Mouse (Mus musculus) kidney, embryonic 14.5 days (tissue): ENCODE results near the gene Gng13. TPM values are rescaled to one million over a fixed set of nuclear protein-coding genes. Genes with fewer than 3 reads are reported as not detected.

Experiments used
- ATAC-seq: fragments of 200-750 bp; cut with Nextera tagmentation; 2 replicates; pipeline ENCODE4 v1.8.0; 2017; ENCODE audit warnings: moderate number of reproducible peaks, mild to moderate bottlenecking, moderate TSS enrichment, moderate library complexity; ENCODE audit not compliant: low FRiP score, low TSS enrichment
- H3K27ac ChIP-seq: fragments of 300-500 bp; sonication (generic); 2 replicates; pipeline ENCODE4 v1.5.1; 2014; ENCODE audit warnings: low read depth, mild to moderate bottlenecking, low read length, moderate library complexity, mixed read lengths
- H3K27me3 ChIP-seq: fragments of 300-500 bp; sonication (generic); 2 replicates; pipeline ENCODE4 v1.6.1; 2014; ENCODE audit warnings: mild to moderate bottlenecking, low read length; ENCODE audit not compliant: control insufficient read depth, insufficient read depth
- H3K36me3 ChIP-seq: fragments of 300-500 bp; sonication (generic); 2 replicates; pipeline ENCODE4 v1.6.1; 2014; ENCODE audit warnings: low read length, mixed read lengths; ENCODE audit not compliant: control insufficient read depth, insufficient read depth
- H3K4me1 ChIP-seq: fragments of 300-500 bp; sonication (generic); 2 replicates; pipeline ENCODE4 v1.6.1; 2014; ENCODE audit warnings: low read length, mixed read lengths; ENCODE audit not compliant: control insufficient read depth, insufficient read depth
- H3K4me2 ChIP-seq: fragments of 300-500 bp; sonication (generic); replicated peaks from 2 replicates; pipeline ENCODE4 v1.6.1; 2014; ENCODE audit warnings: low read depth, mild to moderate bottlenecking, low read length
- H3K4me3 ChIP-seq: fragments of 300-500 bp; sonication (generic); 2 replicates; pipeline ENCODE4 v1.5.1; 2014; ENCODE audit warnings: mild to moderate bottlenecking, low read length
- H3K9ac ChIP-seq: fragments of 300-500 bp; sonication (generic); 2 replicates; pipeline ENCODE4 v1.6.1; 2014; ENCODE audit warnings: low read depth, mild to moderate bottlenecking, low read length, moderate library complexity
- H3K9me3 ChIP-seq: fragments of 300-500 bp; sonication (generic); 2 replicates; pipeline ENCODE4 v1.6.1; 2016; ENCODE audit warnings: low read length; ENCODE audit not compliant: control insufficient read depth
- WGBS: fragments of 180-500 bp; shearing (Covaris S2); extraction: QIAGEN DNeasy Blood & Tissue Kit; methylation state at CpG from one replicate; pipeline ENCODE4 v1.1.7; 2014; 5-methylcytosine and 5-hydroxymethylcytosine counted together
- microRNA-seq: library from miRNA; unstranded; fragments of <30 nt; microRNA quantifications from one replicate; pipeline ENCODE4, GENCODE M21; 2016
- polyA plus RNA-seq: library from polyadenylated mRNA; unstranded; fragments of >200 nt; fragmentation: Nextera tagmentation; extraction: Ambion mirVana; gene quantifications from 2 replicates; pipeline ENCODE4 v1.2.1, GENCODE M21; 2014

The Gng13 gene
- polyA plus RNA-seq, 1 experiment from 2014 or later: 1.5 TPM

- no peaks in the 10 kb centered on the region for H3K9me3 ChIP-seq
- H3K27ac ChIP-seq: no peak overlapping the region
- no peaks in the 10 kb centered on the region for H3K27me3 ChIP-seq
- ATAC-seq: no peak
- WGBS: 57% methylated on average over 3 of the region's 3 CpGs
- H3K36me3 ChIP-seq: no peaks in the 10 kb centered on the region
- no peak overlapping the region for H3K9ac ChIP-seq
- H3K4me3 ChIP-seq: no peak overlapping the region
- H3K4me2 ChIP-seq: no peak overlapping the region
- H3K4me1 ChIP-seq: no peaks in the 10 kb centered on the region; the same call in 1 of the 2 replicates
These were observed 40.7 kb downstream of the Gng13 start for GRCm38 (mm10) chr17:25757691-25758090.

- no peak overlapping the region for H3K27ac ChIP-seq
- H3K4me3 ChIP-seq: no peak overlapping the region
- no peaks in the 10 kb centered on the region for H3K27me3 ChIP-seq
- H3K4me1 ChIP-seq: no peaks in the 10 kb centered on the region; the same call in 1 of the 2 replicates
- no peaks in the 10 kb centered on the region for H3K9me3 ChIP-seq
- no peak overlapping the region for H3K4me2 ChIP-seq
- H3K9ac ChIP-seq: no peak overlapping the region
- no peaks in the 10 kb centered on the region for H3K36me3 ChIP-seq
- no peak for ATAC-seq
- 73% methylated on average over 8 of the region's 8 CpGs for WGBS
These were observed 43.2 kb downstream of the Gng13 start for GRCm38 (mm10) chr17:25760148-25760547.

- no peaks in the 10 kb centered on the region for H3K9me3 ChIP-seq
- no peak overlapping the region for H3K4me2 ChIP-seq
- no peaks in the 10 kb centered on the region for H3K4me1 ChIP-seq
- no peak for ATAC-seq
- no peaks in the 10 kb centered on the region for H3K27me3 ChIP-seq
- 61% methylated on average over 4 of the region's 4 CpGs for WGBS
- no peak overlapping the region for H3K4me3 ChIP-seq
- no peaks in the 10 kb centered on the region for H3K36me3 ChIP-seq
- no peak overlapping the region for H3K27ac ChIP-seq
- no peak overlapping the region for H3K9ac ChIP-seq
These were observed 44.6 kb downstream of the Gng13 start for GRCm38 (mm10) chr17:25761561-25761970.

- no peak overlapping the region for H3K27ac ChIP-seq
- H3K9ac ChIP-seq: no peak overlapping the region
- ATAC-seq: no peak
- WGBS: 34% methylated on average over 3 of the region's 3 CpGs
- H3K4me3 ChIP-seq: no peak overlapping the region
- H3K27me3 ChIP-seq: no peaks in the 10 kb centered on the region
- no peaks in the 10 kb centered on the region for H3K9me3 ChIP-seq
- no peak overlapping the region for H3K4me2 ChIP-seq
- no peaks in the 10 kb centered on the region for H3K4me1 ChIP-seq
- no peaks in the 10 kb centered on the region for H3K36me3 ChIP-seq
These were observed 45.6 kb downstream of the Gng13 start for GRCm38 (mm10) chr17:25762591-25762990.

- no peak overlapping the region for H3K27ac ChIP-seq
- H3K4me2 ChIP-seq: no peak overlapping the region
- H3K4me3 ChIP-seq: no peak overlapping the region
- H3K27me3 ChIP-seq: no peaks in the 10 kb centered on the region
- no peaks in the 10 kb centered on the region for H3K9me3 ChIP-seq
- WGBS: 46% methylated on average over 5 of the region's 5 CpGs
- no peaks in the 10 kb centered on the region for H3K36me3 ChIP-seq
- no peaks in the 10 kb centered on the region for H3K4me1 ChIP-seq
- no peak for ATAC-seq
- H3K9ac ChIP-seq: no peak overlapping the region
These were observed 48.9 kb downstream of the Gng13 start for GRCm38 (mm10) chr17:25765886-25766285.

Small RNA genes lying within 50 kb of the gene (microRNA-seq; reads per million reads assigned to microRNA genes)
- not detected for gene Gm25083

Other genes with a start within 250 kb of the Gng13 start
- gene Sstr5, start 219.9 kb upstream of the Gng13 start, polyA plus RNA-seq: not detected in 2 replicates
- 6.5 and 8.5 TPM in 2 replicates for gene Sox8, start 146.5 kb upstream of the Gng13 start, polyA plus RNA-seq
- 21.3 and 29.8 TPM in 2 replicates for gene Lmf1, start 138.1 kb upstream of the Gng13 start, polyA plus RNA-seq
- gene Chtf18, start 10.2 kb downstream of the Gng13 start, polyA plus RNA-seq: 17.3 and 26.0 TPM in 2 replicates
- 21.6 and 22.1 TPM in 2 replicates for gene Rpusd1, start 10.5 kb downstream of the Gng13 start, polyA plus RNA-seq
- not detected in 2 replicates for gene Mslnl, start 18.9 kb downstream of the Gng13 start, polyA plus RNA-seq
- 2.6 and 3.3 TPM in 2 replicates for gene Msln, start 37.2 kb downstream of the Gng13 start, polyA plus RNA-seq
- 25.3 and 27.3 TPM in 2 replicates for gene Narfl, start 56.6 kb downstream of the Gng13 start, polyA plus RNA-seq
- 75.4 and 75.6 TPM in 2 replicates for gene Haghl, start 68.5 kb downstream of the Gng13 start, polyA plus RNA-seq
- 0.32 and 0.41 TPM in 2 replicates for gene Ccdc78, start 69.4 kb downstream of the Gng13 start, polyA plus RNA-seq
- gene Fam173a, start 75.7 kb downstream of the Gng13 start, polyA plus RNA-seq: 90.2 and 111 TPM in 2 replicates
- not detected in 2 replicates for gene AC134908.4, start 78.5 kb downstream of the Gng13 start, polyA plus RNA-seq
- 8.2 and 28.6 TPM in 2 replicates for gene Metrn, start 80.0 kb downstream of the Gng13 start, polyA plus RNA-seq
- gene Fbxl16, start 91.9 kb downstream of the Gng13 start, polyA plus RNA-seq: 1.1 and 1.3 TPM in 2 replicates
- gene Wdr24, start 106.5 kb downstream of the Gng13 start, polyA plus RNA-seq: 21.4 and 32.0 TPM in 2 replicates
- 45.7 and 47.0 TPM in 2 replicates for gene Jmjd8, start 111.7 kb downstream of the Gng13 start, polyA plus RNA-seq
- gene Stub1, start 116.2 kb downstream of the Gng13 start, polyA plus RNA-seq: 350 and 425 TPM in 2 replicates
- gene Rhbdl1, start 120.1 kb downstream of the Gng13 start, polyA plus RNA-seq: 2.0 and 2.5 TPM in 2 replicates
- 1.7 and 2.6 TPM in 2 replicates for gene Gm20683, start 124.6 kb downstream of the Gng13 start, polyA plus RNA-seq
- 13.0 and 21.7 TPM in 2 replicates for gene Rhot2, start 127.7 kb downstream of the Gng13 start, polyA plus RNA-seq
- gene Wdr90, start 144.3 kb downstream of the Gng13 start, polyA plus RNA-seq: 21.4 and 27.5 TPM in 2 replicates
- 40.0 and 41.4 TPM in 2 replicates for gene Mcrip2, start 151.6 kb downstream of the Gng13 start, polyA plus RNA-seq
- 83.9 and 85.3 TPM in 2 replicates for gene Mettl26, start 157.9 kb downstream of the Gng13 start, polyA plus RNA-seq
- 0.99 and 1.2 TPM in 2 replicates for gene Wfikkn1, start 163.7 kb downstream of the Gng13 start, polyA plus RNA-seq
- gene Rab40c, start 202.6 kb downstream of the Gng13 start, polyA plus RNA-seq: 17.2 and 20.4 TPM in 2 replicates
- 51.5 and 77.2 TPM in 2 replicates for gene Pigq, start 227.8 kb downstream of the Gng13 start, polyA plus RNA-seq
- gene Nhlrc4, start 227.8 kb downstream of the Gng13 start, polyA plus RNA-seq: 0.28 and 0.43 TPM in 2 replicates
- gene A930017K11Rik, start 235.4 kb downstream of the Gng13 start, polyA plus RNA-seq: 2.8 and 4.4 TPM in 2 replicates